Mouse (Mus musculus) layer of hippocampus, adult 8-10 months (tissue): ENCODE results near the gene Klf6. TPM values are rescaled to one million over a fixed set of nuclear protein-coding genes. Genes with fewer than 3 reads are reported as not detected.

Experiments used
- DNase-seq, 2 experiments: peaks; one replicate each; pipeline ENCODE4 v3.0.0; 2022; ENCODE audit warnings: low spot score in 2 of 2
- microRNA-seq, 2 experiments: library from miRNA; unstranded; fragments of <30 nt; microRNA quantifications; one replicate each; pipeline ENCODE4 v1.2.0; 2022
- total RNA-seq, 4 experiments: library from RNA; stranded (reverse); gene quantifications; 2 replicates each; pipeline ENCODE4 v1.2.4; 2022

Klf6 gene
- total RNA-seq, 4 experiments from 2014 or later, result 30.6 to 38.0 (median 33.1) TPM

DNA sequence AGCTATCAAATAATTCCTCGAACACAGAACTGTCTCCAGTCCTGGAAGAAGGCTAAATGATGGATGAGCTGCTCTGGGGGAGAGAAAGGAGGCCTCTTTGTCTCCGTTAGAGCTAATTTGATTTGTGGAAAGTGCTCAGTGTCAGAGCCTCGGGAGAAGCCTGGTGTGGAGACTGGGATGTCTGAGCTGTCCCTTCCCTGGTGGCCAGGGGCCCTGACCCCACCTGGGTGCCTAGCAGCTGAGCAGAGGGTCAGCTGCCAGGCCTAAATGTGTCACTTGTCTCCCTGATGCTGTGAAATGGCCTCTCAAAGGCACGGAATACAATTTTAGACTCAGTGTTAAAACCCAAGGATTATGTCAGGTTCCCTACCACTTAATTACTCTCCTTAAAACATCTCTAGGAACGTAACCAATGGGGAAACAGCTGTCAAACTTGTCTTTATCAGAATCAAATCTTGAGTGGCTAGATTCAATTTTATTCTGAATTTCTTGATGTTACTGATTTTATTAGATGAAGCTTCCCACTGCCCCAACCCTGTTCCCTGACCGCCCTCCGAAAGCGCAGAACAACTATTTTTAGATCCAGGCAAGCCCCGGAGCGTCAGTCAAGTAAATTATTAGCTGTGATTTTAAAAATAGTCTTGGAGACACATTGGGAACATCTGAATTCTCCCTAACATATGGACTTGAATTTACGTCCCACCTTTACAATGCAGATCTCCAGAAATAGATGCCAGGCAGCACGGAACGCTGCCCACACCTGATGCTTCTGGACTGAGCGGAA, 36.1 kb downstream of the Klf6 start:
- DNase-seq, result no peak

DNA sequence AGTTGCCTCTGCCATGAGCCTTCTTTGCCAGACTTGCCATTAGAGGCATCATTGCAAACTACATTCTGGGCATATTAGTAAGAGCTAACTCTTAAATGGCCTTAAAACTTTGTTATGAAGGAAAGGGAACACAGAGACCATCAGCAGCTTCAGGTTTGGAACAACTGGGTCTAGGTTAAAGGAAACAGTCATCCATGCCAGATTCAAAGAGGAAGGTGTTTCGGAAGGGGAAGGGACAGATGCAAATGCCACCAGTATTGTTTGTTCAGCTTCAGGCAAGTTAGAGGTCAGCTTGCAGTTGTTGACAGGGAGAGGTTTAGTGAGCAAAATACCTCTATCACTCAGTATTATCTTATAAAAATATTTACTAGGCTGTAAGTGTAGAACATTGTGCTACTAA, 37.7 kb downstream of the Klf6 start:
- no peak for DNase-seq

DNA sequence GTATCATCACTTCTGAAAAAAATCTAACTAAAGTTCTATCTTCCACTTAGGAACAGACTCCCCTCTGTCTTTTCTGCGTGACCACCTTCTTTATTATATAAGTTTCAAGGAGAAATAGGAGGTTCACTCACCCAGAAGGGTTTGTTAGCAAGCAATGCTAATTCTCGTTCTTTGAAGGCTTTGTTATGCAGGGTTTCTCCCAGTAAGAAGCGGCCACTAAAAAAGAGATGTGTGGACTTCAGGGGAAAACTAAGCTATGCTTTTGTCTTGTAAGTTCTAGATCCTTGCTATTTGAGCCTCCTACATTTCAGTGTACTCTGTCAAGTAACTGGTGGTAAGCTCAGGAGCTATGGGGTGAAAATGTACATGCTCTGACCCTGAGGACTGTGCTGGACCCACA, 38.4 kb downstream of the Klf6 start:
- no peak for DNase-seq

DNA sequence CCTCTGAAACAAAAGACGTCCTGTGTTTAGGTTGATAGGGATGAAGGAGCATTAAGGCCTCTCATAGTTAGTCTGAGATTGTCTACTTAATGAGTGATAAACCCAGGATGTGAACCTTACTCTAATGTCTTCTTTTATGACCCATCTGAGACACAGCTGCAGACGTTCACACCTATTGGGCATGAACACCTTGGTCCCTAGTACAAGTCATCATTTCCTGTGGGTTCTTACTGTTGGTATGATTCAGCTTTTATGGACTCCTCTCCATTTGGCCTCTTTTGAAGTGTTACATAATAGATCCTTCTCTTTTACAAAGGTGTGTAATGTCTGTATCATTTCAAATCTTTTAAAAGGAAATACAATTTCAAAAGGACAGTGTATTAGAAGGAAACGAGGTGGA, 51.9 kb downstream of the Klf6 start:
- no peak for DNase-seq

DNA sequence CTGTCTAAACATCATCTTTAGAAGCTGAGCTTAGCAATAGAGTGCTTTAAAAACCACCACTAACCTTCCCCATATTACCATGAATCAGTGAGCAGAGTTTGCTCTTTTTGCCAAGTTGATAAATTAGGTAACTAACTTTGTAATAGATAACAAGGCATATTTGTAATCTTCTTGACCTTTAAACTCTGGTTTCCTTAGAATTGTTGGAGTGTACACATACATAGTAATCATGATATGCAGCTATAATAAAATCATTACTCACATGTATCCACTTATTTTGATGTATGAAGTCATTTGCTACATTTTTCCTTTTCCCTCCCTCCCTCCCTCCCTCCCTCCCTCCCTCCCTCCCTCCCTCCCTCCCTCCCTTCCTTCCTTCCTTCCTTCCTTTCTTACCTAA, 56.1 kb downstream of the Klf6 start:
- DNase-seq, result no peak

DNA sequence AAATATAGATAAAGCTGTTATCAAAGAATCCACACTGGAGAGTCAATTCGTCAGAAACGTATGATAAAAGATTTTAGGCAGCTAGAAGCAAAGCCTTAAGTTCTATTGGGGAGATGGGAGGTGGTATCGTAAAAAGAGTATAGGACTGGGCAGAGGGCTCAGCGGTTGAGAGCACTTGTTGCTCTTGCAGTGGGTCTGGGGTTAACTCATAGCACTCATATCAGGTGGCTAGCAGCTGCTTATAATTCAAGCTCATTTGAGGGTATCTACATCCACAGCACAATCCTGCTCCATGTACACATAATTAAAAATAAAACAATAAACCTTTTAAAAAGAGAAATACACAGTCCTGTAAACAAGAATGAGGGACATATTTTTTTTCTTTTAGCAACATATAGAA, 58.7 kb downstream of the Klf6 start:
- DNase-seq, result no peak

Small RNAs within 50 kb of the gene (microRNA-seq; reads per million reads assigned to microRNA genes)
- gene Gm26043, result 0 reads per million in 2 experiments
